Mouse (Mus musculus): ENCODE results near the gene Hmg20b. TPM values are rescaled to one million over a fixed set of nuclear protein-coding genes. Genes with fewer than 3 reads are reported as not detected.

The Hmg20b gene
- total RNA-seq, 2 experiments from 2014 or later, result 9.2 to 30.2 TPM

Other genes starting within 250 kb of the Hmg20b start
Only the 30 nearest of the 32 such genes appear.
- 11.5 and 13.2 TPM in 2 replicates for gene Zbtb7a, start 215.3 kb downstream of the Hmg20b start, total RNA-seq (2015; ENCODE audit: low replicate concordance)
- gene Zbtb7a, start 215.3 kb downstream of the Hmg20b start, total RNA-seq (2017; ENCODE audit: low replicate concordance), result 10.1 and 14.2 TPM in 2 replicates
- 4.4 and 11.3 TPM in 2 replicates for gene Pias4, start 182.6 kb downstream of the Hmg20b start, total RNA-seq (2015; ENCODE audit: low replicate concordance)
- 12.3 and 19.3 TPM in 2 replicates for gene Pias4, start 182.6 kb downstream of the Hmg20b start, total RNA-seq (2017; ENCODE audit: low replicate concordance)
- gene Eef2, start 173.8 kb downstream of the Hmg20b start, total RNA-seq (2015; ENCODE audit: low replicate concordance), result 227 and 267 TPM in 2 replicates
- 388 and 458 TPM in 2 replicates for gene Eef2, start 173.8 kb downstream of the Hmg20b start, total RNA-seq (2017; ENCODE audit: low replicate concordance)
- 3.3 and 7.3 TPM in 2 replicates for gene Dapk3, start 167.5 kb downstream of the Hmg20b start, total RNA-seq (2015; ENCODE audit: low replicate concordance)
- 10.8 and 11.8 TPM in 2 replicates for gene Dapk3, start 167.5 kb downstream of the Hmg20b start, total RNA-seq (2017; ENCODE audit: low replicate concordance)
- gene 4930442H23Rik, start 166.6 kb downstream of the Hmg20b start, total RNA-seq (2015; ENCODE audit: low replicate concordance), result not detected in 2 replicates
- not detected in 2 replicates for gene 4930442H23Rik, start 166.6 kb downstream of the Hmg20b start, total RNA-seq (2017; ENCODE audit: low replicate concordance)
- not detected in 2 replicates for gene Nmrk2, start 148.4 kb downstream of the Hmg20b start, total RNA-seq (2015; ENCODE audit: low replicate concordance)
- gene Nmrk2, start 148.4 kb downstream of the Hmg20b start, total RNA-seq (2017; ENCODE audit: low replicate concordance), result not detected in 2 replicates
- gene Atcay, start 119.6 kb downstream of the Hmg20b start, total RNA-seq (2015; ENCODE audit: low replicate concordance), result not detected in 2 replicates
- not detected in 2 replicates for gene Atcay, start 119.6 kb downstream of the Hmg20b start, total RNA-seq (2017; ENCODE audit: low replicate concordance)
- gene Zfr2, start 117.3 kb downstream of the Hmg20b start, total RNA-seq (2015; ENCODE audit: low replicate concordance), result not detected in 2 replicates
- gene Zfr2, start 117.3 kb downstream of the Hmg20b start, total RNA-seq (2017; ENCODE audit: low replicate concordance), result not detected in 2 replicates
- 0.42 and 0.96 TPM in 2 replicates for gene Matk, start 97.5 kb downstream of the Hmg20b start, total RNA-seq (2015; ENCODE audit: low replicate concordance)
- gene Matk, start 97.5 kb downstream of the Hmg20b start, total RNA-seq (2017; ENCODE audit: low replicate concordance), result 4.3 TPM in 2 replicates
- gene Mrpl54, start 83.5 kb downstream of the Hmg20b start, total RNA-seq (2015; ENCODE audit: low replicate concordance), result 6.3 and 56.3 TPM in 2 replicates
- gene Mrpl54, start 83.5 kb downstream of the Hmg20b start, total RNA-seq (2017; ENCODE audit: low replicate concordance), result 23.1 and 36.6 TPM in 2 replicates
- 3.3 and 4.4 TPM in 2 replicates for gene Apba3, start 83.5 kb downstream of the Hmg20b start, total RNA-seq (2015; ENCODE audit: low replicate concordance)
- 4.3 and 10.8 TPM in 2 replicates for gene Apba3, start 83.5 kb downstream of the Hmg20b start, total RNA-seq (2017; ENCODE audit: low replicate concordance)
- gene Tjp3, start 58.9 kb downstream of the Hmg20b start, total RNA-seq (2015; ENCODE audit: low replicate concordance), result 3.3 TPM in 1 of 2 replicates, not detected in the other
- 0.60 and 1.7 TPM in 2 replicates for gene Tjp3, start 58.9 kb downstream of the Hmg20b start, total RNA-seq (2017; ENCODE audit: low replicate concordance)
- gene Pip5k1c, start 57.5 kb downstream of the Hmg20b start, total RNA-seq (2015; ENCODE audit: low replicate concordance), result 9.6 and 11.3 TPM in 2 replicates
- 10.8 and 11.3 TPM in 2 replicates for gene Pip5k1c, start 57.5 kb downstream of the Hmg20b start, total RNA-seq (2017; ENCODE audit: low replicate concordance)
- gene Cactin, start 29.4 kb downstream of the Hmg20b start, total RNA-seq (2015; ENCODE audit: low replicate concordance), result 5.6 and 6.1 TPM in 2 replicates
- gene Cactin, start 29.4 kb downstream of the Hmg20b start, total RNA-seq (2017; ENCODE audit: low replicate concordance), result 18.0 and 27.7 TPM in 2 replicates
- gene Tbxa2r, start 21.7 kb downstream of the Hmg20b start, total RNA-seq (2015; ENCODE audit: low replicate concordance), result not detected in 2 replicates
- gene Tbxa2r, start 21.7 kb downstream of the Hmg20b start, total RNA-seq (2017; ENCODE audit: low replicate concordance), result not detected in 2 replicates
- gene Gipc3, start 7.2 kb downstream of the Hmg20b start, total RNA-seq (2015; ENCODE audit: low replicate concordance), result not detected in 2 replicates
- gene Gipc3, start 7.2 kb downstream of the Hmg20b start, total RNA-seq (2017; ENCODE audit: low replicate concordance), result not detected in 2 replicates
- 1.9 and 2.5 TPM in 2 replicates for gene Mfsd12, start 7.0 kb upstream of the Hmg20b start, total RNA-seq (2015; ENCODE audit: low replicate concordance)
- 8.7 and 10.6 TPM in 2 replicates for gene Mfsd12, start 7.0 kb upstream of the Hmg20b start, total RNA-seq (2017; ENCODE audit: low replicate concordance)
- 15.6 and 27.0 TPM in 2 replicates for gene 4930404N11Rik, start 15.3 kb upstream of the Hmg20b start, total RNA-seq (2015; ENCODE audit: low replicate concordance)
- 35.7 and 41.5 TPM in 2 replicates for gene 4930404N11Rik, start 15.3 kb upstream of the Hmg20b start, total RNA-seq (2017; ENCODE audit: low replicate concordance)
- 286 and 325 TPM in 2 replicates for gene Fzr1, start 28.0 kb upstream of the Hmg20b start, total RNA-seq (2015; ENCODE audit: low replicate concordance)
- 463 and 486 TPM in 2 replicates for gene Fzr1, start 28.0 kb upstream of the Hmg20b start, total RNA-seq (2017; ENCODE audit: low replicate concordance)
- 10.4 and 11.7 TPM in 2 replicates for gene Dohh, start 33.9 kb upstream of the Hmg20b start, total RNA-seq (2015; ENCODE audit: low replicate concordance)
- 32.5 and 33.7 TPM in 2 replicates for gene Dohh, start 33.9 kb upstream of the Hmg20b start, total RNA-seq (2017; ENCODE audit: low replicate concordance)
- gene Gm48551, start 34.0 kb upstream of the Hmg20b start, total RNA-seq (2015; ENCODE audit: low replicate concordance), result 2.5 and 3.7 TPM in 2 replicates
- gene Gm48551, start 34.0 kb upstream of the Hmg20b start, total RNA-seq (2017; ENCODE audit: low replicate concordance), result 1.3 TPM in 1 of 2 replicates, not detected in the other
- gene Gm48552, start 38.5 kb upstream of the Hmg20b start, total RNA-seq (2015; ENCODE audit: low replicate concordance), result not detected in 2 replicates
- gene Gm48552, start 38.5 kb upstream of the Hmg20b start, total RNA-seq (2017; ENCODE audit: low replicate concordance), result 5.6 TPM in 1 of 2 replicates, not detected in the other
- gene Smim24, start 42.6 kb upstream of the Hmg20b start, total RNA-seq (2015; ENCODE audit: low replicate concordance), result 5.4 TPM in 1 of 2 replicates, not detected in the other
- 1.8 and 3.8 TPM in 2 replicates for gene Smim24, start 42.6 kb upstream of the Hmg20b start, total RNA-seq (2017; ENCODE audit: low replicate concordance)
- gene Nfic, start 105.2 kb upstream of the Hmg20b start, total RNA-seq (2015; ENCODE audit: low replicate concordance), result 13.4 and 23.8 TPM in 2 replicates
- gene Nfic, start 105.2 kb upstream of the Hmg20b start, total RNA-seq (2017; ENCODE audit: low replicate concordance), result 0.84 and 8.2 TPM in 2 replicates
- gene Celf5, start 132.2 kb upstream of the Hmg20b start, total RNA-seq (2015; ENCODE audit: low replicate concordance), result not detected in 2 replicates
- gene Celf5, start 132.2 kb upstream of the Hmg20b start, total RNA-seq (2017; ENCODE audit: low replicate concordance), result 0.68 TPM in 1 of 2 replicates, not detected in the other
- 8.1 and 46.4 TPM in 2 replicates for gene Ncln, start 145.9 kb upstream of the Hmg20b start, total RNA-seq (2015; ENCODE audit: low replicate concordance)
- 10.8 and 12.8 TPM in 2 replicates for gene Ncln, start 145.9 kb upstream of the Hmg20b start, total RNA-seq (2017; ENCODE audit: low replicate concordance)
- gene S1pr4, start 149.7 kb upstream of the Hmg20b start, total RNA-seq (2015; ENCODE audit: low replicate concordance), result 2.9 and 4.6 TPM in 2 replicates
- gene S1pr4, start 149.7 kb upstream of the Hmg20b start, total RNA-seq (2017; ENCODE audit: low replicate concordance), result 2.1 and 6.0 TPM in 2 replicates
- gene Gna15, start 173.7 kb upstream of the Hmg20b start, total RNA-seq (2015; ENCODE audit: low replicate concordance), result 2.1 and 12.1 TPM in 2 replicates
- gene Gna15, start 173.7 kb upstream of the Hmg20b start, total RNA-seq (2017; ENCODE audit: low replicate concordance), result 6.3 and 14.8 TPM in 2 replicates
- 1.9 and 2.1 TPM in 2 replicates for gene Gna11, start 194.7 kb upstream of the Hmg20b start, total RNA-seq (2015; ENCODE audit: low replicate concordance)
- 5.9 and 10.9 TPM in 2 replicates for gene Gna11, start 194.7 kb upstream of the Hmg20b start, total RNA-seq (2017; ENCODE audit: low replicate concordance)
- gene Aes, start 209.0 kb upstream of the Hmg20b start, total RNA-seq (2015; ENCODE audit: low replicate concordance), result 68.5 and 77.8 TPM in 2 replicates
- 31.4 and 81.9 TPM in 2 replicates for gene Aes, start 209.0 kb upstream of the Hmg20b start, total RNA-seq (2017; ENCODE audit: low replicate concordance)

Measured in erythroblast, adult 5-6 weeks (primary cell).